Mouse (Mus musculus): ENCODE data around the gene Gm37240. TPM values are rescaled to one million over a fixed set of nuclear protein-coding genes. Genes with fewer than 3 reads are reported as not detected.

The Gm37240 gene
- total RNA-seq, 1 experiment, result 1.2 TPM

GRCm38 (mm10) chr3:85337881-85338754, 549.2 kb downstream of the Gm37240 start:
- no peaks in the 10 kb centered on the region for H3K9me3 ChIP-seq (ENCODE audit: control insufficient read depth, insufficient read depth, low read depth, low read length)
- in situ Hi-C loops (cut with MboI; ENCODE audit: low sequenced_read_pairs in 2 of 2, unreplicated experiment in 2 of 2), result no loop called here
- no peak overlapping the region for H3K4me3 ChIP-seq (ENCODE audit: insufficient read depth in 1 of 2, low read depth in 1 of 2, low read length in 2 of 2, poor library complexity in 1 of 2, severe bottlenecking in 1 of 2)
- TF ChIP-seq HCFC1 (IDR thresholded peaks at IDR 0.05; ENCODE audit: borderline replicate concordance, insufficient read depth, low read length), result no peak
- TF ChIP-seq ZNF384 (IDR thresholded peaks at IDR 0.05; ENCODE audit: low read depth, low read length), result no peak
- TF ChIP-seq MAFK (IDR thresholded peaks at IDR 0.05; ENCODE audit: insufficient read depth, low read depth, low read length), result no peak
- no peak for TF ChIP-seq ZC3H11A (IDR thresholded peaks at IDR 0.05; ENCODE audit: borderline replicate concordance, low read depth, low read length)
- 0 out of 2 replicates have a peak, but pooled peaks have one; percentile 39 for TF ChIP-seq CHD2 (IDR thresholded peaks at IDR 0.05; ENCODE audit: low read depth, low read length)
- peaks cover 9 to 13% of the 10 kb centered on the region in 2 experiments for H3K4me1 ChIP-seq (ENCODE audit: control insufficient read depth in 2 of 2, insufficient read depth in 2 of 2, low read length in 2 of 2, poor library complexity in 1 of 2)
- DNase-seq (ENCODE audit: low read depth, low spot score), result peak; percentile 41
- no peak overlapping the region for H3K27ac ChIP-seq (ENCODE audit: insufficient read depth, low read depth, low read length, poor library complexity, severe bottlenecking)
- H3K36me3 ChIP-seq (ENCODE audit: control insufficient read depth, insufficient read depth, low read length, poor library complexity, severe bottlenecking), result no peaks in the 10 kb centered on the region
- H3K9ac ChIP-seq (ENCODE audit: insufficient read depth, low read depth, low read length, poor library complexity, severe bottlenecking), result no peak overlapping the region

- no peaks in the 10 kb centered on the region for H3K9me3 ChIP-seq (ENCODE audit: control insufficient read depth, insufficient read depth, low read depth, low read length)
- TF ChIP-seq ZNF384 (IDR thresholded peaks at IDR 0.05; ENCODE audit: low read depth, low read length), result no peak
- TF ChIP-seq ZC3H11A (IDR thresholded peaks at IDR 0.05; ENCODE audit: borderline replicate concordance, low read depth, low read length), result no peak
- TF ChIP-seq MAFK (IDR thresholded peaks at IDR 0.05; ENCODE audit: insufficient read depth, low read depth, low read length), result no peak
- no peak for TF ChIP-seq HCFC1 (IDR thresholded peaks at IDR 0.05; ENCODE audit: borderline replicate concordance, insufficient read depth, low read length)
- no peak for TF ChIP-seq CHD2 (IDR thresholded peaks at IDR 0.05; ENCODE audit: low read depth, low read length)
- in situ Hi-C loops (cut with MboI; ENCODE audit: low sequenced_read_pairs in 2 of 2, unreplicated experiment in 2 of 2), result no loop called here
- no peak overlapping the region for H3K9ac ChIP-seq (ENCODE audit: insufficient read depth, low read depth, low read length, poor library complexity, severe bottlenecking)
- H3K36me3 ChIP-seq (ENCODE audit: control insufficient read depth, insufficient read depth, low read length, poor library complexity, severe bottlenecking), result no peaks in the 10 kb centered on the region
- DNase-seq (ENCODE audit: low read depth, low spot score), result no peak
- H3K27ac ChIP-seq (ENCODE audit: insufficient read depth, low read depth, low read length, poor library complexity, severe bottlenecking), result no peak overlapping the region
- peaks cover 9 to 12% of the 10 kb centered on the region in 2 experiments for H3K4me1 ChIP-seq (ENCODE audit: control insufficient read depth in 2 of 2, insufficient read depth in 2 of 2, low read length in 2 of 2, poor library complexity in 1 of 2)
- H3K4me3 ChIP-seq (ENCODE audit: insufficient read depth in 1 of 2, low read depth in 1 of 2, low read length in 2 of 2, poor library complexity in 1 of 2, severe bottlenecking in 1 of 2), result no peak overlapping the region
These were observed 551.8 kb downstream of the Gm37240 start for GRCm38 (mm10) chr3:85335517-85335916.

GRCm38 (mm10) chr3:85332276-85332675, 555.0 kb downstream of the Gm37240 start:
- no peak overlapping the region for H3K9ac ChIP-seq (ENCODE audit: insufficient read depth, low read depth, low read length, poor library complexity, severe bottlenecking)
- H3K27ac ChIP-seq (ENCODE audit: insufficient read depth, low read depth, low read length, poor library complexity, severe bottlenecking), result no peak overlapping the region
- H3K4me1 ChIP-seq (ENCODE audit: control insufficient read depth in 2 of 2, insufficient read depth in 2 of 2, low read length in 2 of 2, poor library complexity in 1 of 2), result no peaks in the 10 kb centered on the region
- no peaks in the 10 kb centered on the region for H3K36me3 ChIP-seq (ENCODE audit: control insufficient read depth, insufficient read depth, low read length, poor library complexity, severe bottlenecking)
- in situ Hi-C loops (cut with MboI; ENCODE audit: low sequenced_read_pairs in 2 of 2, unreplicated experiment in 2 of 2), result no loop called here
- no peak for TF ChIP-seq CHD2 (IDR thresholded peaks at IDR 0.05; ENCODE audit: low read depth, low read length)
- TF ChIP-seq ZNF384 (IDR thresholded peaks at IDR 0.05; ENCODE audit: low read depth, low read length), result no peak
- no peak for TF ChIP-seq HCFC1 (IDR thresholded peaks at IDR 0.05; ENCODE audit: borderline replicate concordance, insufficient read depth, low read length)
- TF ChIP-seq MAFK (IDR thresholded peaks at IDR 0.05; ENCODE audit: insufficient read depth, low read depth, low read length), result no peak
- TF ChIP-seq ZC3H11A (IDR thresholded peaks at IDR 0.05; ENCODE audit: borderline replicate concordance, low read depth, low read length), result no peak
- H3K9me3 ChIP-seq (ENCODE audit: control insufficient read depth, insufficient read depth, low read depth, low read length), result no peaks in the 10 kb centered on the region
- H3K4me3 ChIP-seq (ENCODE audit: insufficient read depth in 1 of 2, low read depth in 1 of 2, low read length in 2 of 2, poor library complexity in 1 of 2, severe bottlenecking in 1 of 2), result no peak overlapping the region
- no peak for DNase-seq (ENCODE audit: low read depth, low spot score)

GRCm38 (mm10) chr3:85318256-85318655, 569.1 kb downstream of the Gm37240 start:
- Histone ChIP-seq H3K4me3 (ENCODE audit: insufficient read depth in 1 of 2, low read depth in 1 of 2, low read length in 2 of 2, poor library complexity in 1 of 2, severe bottlenecking in 1 of 2) (no peak overlapping the region), H3K36me3 (ENCODE audit: control insufficient read depth, insufficient read depth, low read length, poor library complexity, severe bottlenecking) (no peaks in the 10 kb centered on the region), H3K27ac (ENCODE audit: insufficient read depth, low read depth, low read length, poor library complexity, severe bottlenecking) (no peak overlapping the region), H3K9ac (ENCODE audit: insufficient read depth, low read depth, low read length, poor library complexity, severe bottlenecking) (no peak overlapping the region), H3K4me1 (ENCODE audit: control insufficient read depth in 2 of 2, insufficient read depth in 2 of 2, low read length in 2 of 2, poor library complexity in 1 of 2) (peaks cover 0 to 2% of the 10 kb centered on the region in 2 experiments; a peak in 1 of 4 replicates), H3K9me3 (ENCODE audit: control insufficient read depth, insufficient read depth, low read depth, low read length) (no peaks in the 10 kb centered on the region)
- TF ChIP-seq ZNF384 (IDR thresholded peaks at IDR 0.05; ENCODE audit: low read depth, low read length) (no peak), MAFK (IDR thresholded peaks at IDR 0.05; ENCODE audit: insufficient read depth, low read depth, low read length) (no peak), ZC3H11A (IDR thresholded peaks at IDR 0.05; ENCODE audit: borderline replicate concordance, low read depth, low read length) (no peak), CHD2 (IDR thresholded peaks at IDR 0.05; ENCODE audit: low read depth, low read length) (no peak), HCFC1 (IDR thresholded peaks at IDR 0.05; ENCODE audit: borderline replicate concordance, insufficient read depth, low read length) (no peak)
- DNase-seq (ENCODE audit: low read depth, low spot score), result no peak
- in situ Hi-C loops (cut with MboI; ENCODE audit: low sequenced_read_pairs in 2 of 2, unreplicated experiment in 2 of 2), result no loop called here

All from ES-E14 (cell line).